Mouse (Mus musculus) granulocyte monocyte progenitor cell, adult 5-6 weeks (primary cell): ENCODE results near the gene Msantd3. TPM values are rescaled to one million over a fixed set of nuclear protein-coding genes. Genes with fewer than 3 reads are reported as not detected.
A peak's percentile ranks its signal among the peaks of the same experiment; 100 is the strongest.

Source experiments
- ATAC-seq: replicated peaks from 2 replicates; pipeline ENCODE4 v1.8.0; 2016; ENCODE audit warnings: mild to moderate bottlenecking, moderate TSS enrichment, inconsistent platforms; ENCODE audit not compliant: poor library complexity, severe bottlenecking
- total RNA-seq, 2 experiments: library from RNA; stranded (forward) in 1 of 2; stranded (reverse) in 1 of 2; fragments of 200-712, 200-1000 nt in 1 of 2; fragments of >200 nt in 1 of 2; fragmentation: Nextera tagmentation in 1 of 2; gene quantifications; 2 replicates each; pipeline ENCODE4 v1.2.3; 2014 to 2017

Gene Msantd3
- total RNA-seq, 2 experiments from 2014 or later, result 62.6 to 77.2 TPM

DNA sequence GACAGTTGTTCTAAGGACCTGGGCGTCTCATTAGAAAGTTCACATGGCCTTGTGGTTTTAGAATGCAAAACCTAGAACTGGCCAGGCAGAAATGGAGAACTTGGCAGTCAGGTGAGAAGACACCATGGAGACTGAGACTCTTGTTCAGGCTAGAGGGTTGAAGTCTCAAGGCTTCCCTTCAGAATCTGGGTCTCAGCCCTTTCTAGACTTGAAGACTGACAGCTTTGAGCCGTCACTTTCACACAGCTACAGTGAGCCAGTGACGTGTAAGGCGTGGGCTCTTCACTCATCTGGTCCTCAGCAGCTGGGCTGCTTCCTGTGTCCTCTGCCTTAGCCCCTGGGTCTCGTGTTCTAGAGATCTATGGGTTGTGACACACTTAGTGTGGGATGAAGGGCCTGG, 52.6 kb downstream of the Msantd3 start:
- peak; percentile 81 for ATAC-seq

DNA sequence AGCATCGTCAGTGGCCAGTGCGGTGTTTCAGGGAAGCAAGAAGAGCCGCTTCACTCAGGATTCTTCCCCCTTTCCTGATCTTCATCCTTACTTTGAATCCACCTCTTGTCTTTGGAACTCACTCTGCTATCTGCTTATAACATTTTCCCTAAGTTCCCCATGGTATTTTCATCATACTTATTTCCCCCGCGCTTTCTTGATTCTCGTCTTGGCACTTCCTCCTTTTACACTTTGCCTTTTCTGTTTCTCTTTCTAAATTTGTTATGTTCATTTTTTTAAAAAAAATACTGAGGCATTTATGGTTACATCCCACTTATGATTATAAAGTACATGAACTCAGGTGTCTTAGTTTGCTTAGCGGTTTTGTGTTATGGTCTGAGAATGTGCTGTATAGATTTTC, 53.1 kb downstream of the Msantd3 start:
- peak; percentile 31 for ATAC-seq

DNA sequence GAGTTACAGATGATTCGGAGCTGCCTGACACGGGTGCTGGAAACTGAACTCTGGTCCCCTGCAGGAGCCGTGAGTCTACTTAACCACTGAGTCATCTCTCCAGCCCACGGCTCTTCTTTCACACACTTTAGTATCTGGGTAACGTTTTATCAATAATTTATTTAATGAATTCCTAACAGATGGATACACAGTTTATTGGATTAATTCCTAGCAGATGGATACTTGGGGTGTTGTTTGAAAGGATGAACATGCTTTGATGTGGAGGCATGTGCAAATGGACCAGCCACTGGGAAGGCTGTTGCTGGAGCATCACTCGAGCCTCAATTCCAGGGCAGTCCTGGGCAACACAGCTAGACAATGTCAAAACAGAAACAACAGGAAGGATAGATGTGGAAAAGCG, 56.4 kb downstream of the Msantd3 start:
- no peak for ATAC-seq

DNA sequence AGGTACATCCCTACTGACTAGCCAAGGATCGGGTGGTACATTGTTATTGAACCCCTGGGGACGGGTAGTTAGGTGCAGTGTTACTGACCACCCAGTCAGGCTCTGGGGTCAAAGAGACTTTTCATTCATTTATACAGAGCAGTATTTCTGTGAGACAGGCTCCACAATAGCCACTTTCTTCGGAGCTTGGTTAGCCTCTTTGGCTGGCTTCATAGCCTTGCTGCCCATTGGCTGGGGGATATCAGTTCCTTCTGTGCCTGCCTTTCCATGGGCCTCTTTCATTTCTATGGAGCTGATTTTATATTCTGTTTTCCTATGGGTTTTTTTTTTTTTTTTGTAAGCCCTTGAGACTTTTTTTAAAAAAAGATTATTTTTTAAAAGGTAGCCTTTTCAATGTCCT, 65.9 kb downstream of the Msantd3 start:
- ATAC-seq, result no peak

DNA sequence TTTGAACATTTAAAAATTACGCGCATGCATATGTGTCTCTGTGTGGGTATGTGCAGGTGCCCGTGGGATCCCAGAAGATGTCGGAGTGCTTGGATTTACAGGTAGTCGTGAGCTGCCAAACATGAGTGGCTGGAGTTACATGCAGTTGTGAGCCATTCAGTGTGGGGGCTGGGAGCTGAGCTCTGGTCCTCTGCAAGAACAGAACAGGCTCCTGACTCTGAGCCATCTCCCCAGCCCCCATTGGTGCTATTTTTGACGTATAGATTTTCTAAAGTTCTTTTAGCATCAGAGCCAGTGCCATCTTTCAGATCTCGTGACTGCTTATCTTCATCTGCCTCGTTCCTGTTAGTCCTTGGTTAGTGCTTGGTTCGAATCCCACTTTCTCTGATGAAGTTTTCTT, 69.8 kb downstream of the Msantd3 start:
- no peak for ATAC-seq

DNA sequence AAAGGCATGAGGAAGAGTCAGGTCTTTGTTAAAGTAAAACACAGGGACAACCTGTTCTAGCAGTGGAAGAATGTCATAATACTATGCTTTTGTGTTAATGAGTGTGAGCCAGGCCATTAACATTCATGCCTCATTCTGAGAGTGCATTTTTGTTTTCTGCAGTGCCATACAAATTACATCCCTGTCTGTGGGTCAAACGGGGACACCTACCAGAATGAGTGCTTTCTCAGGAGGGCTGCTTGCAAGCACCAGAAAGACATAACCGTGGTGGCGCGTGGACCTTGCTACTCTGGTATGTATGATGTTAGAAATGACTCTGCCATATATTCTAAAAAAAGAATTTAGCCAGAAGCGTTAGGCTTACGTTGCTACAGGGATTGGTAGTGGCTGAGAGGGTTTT, 70.5 kb downstream of the Msantd3 start:
- ATAC-seq, result no peak

Other genes with a start within 250 kb of the Msantd3 start
- 45.3 and 55.8 TPM in 2 replicates for gene Tex10, start 66.5 kb upstream of the Msantd3 start, total RNA-seq (2014; fragmentation: Nextera tagmentation)
- gene Tex10, start 66.5 kb upstream of the Msantd3 start, total RNA-seq (2017), result 40.6 and 54.1 TPM in 2 replicates
- not detected in 2 replicates for gene Tmeff1, start 45.2 kb downstream of the Msantd3 start, total RNA-seq (2014; fragmentation: Nextera tagmentation)
- 1.3 and 1.9 TPM in 2 replicates for gene Tmeff1, start 45.2 kb downstream of the Msantd3 start, total RNA-seq (2017)
- not detected in 2 replicates for gene Cavin4, start 123.6 kb downstream of the Msantd3 start, total RNA-seq (2014; fragmentation: Nextera tagmentation)
- gene Cavin4, start 123.6 kb downstream of the Msantd3 start, total RNA-seq (2017), result not detected in 2 replicates